Mouse (Mus musculus): ENCODE measurements around the gene Xrcc5. TPM values are rescaled to one million over a fixed set of nuclear protein-coding genes. Genes with fewer than 3 reads are reported as not detected.

Gene Xrcc5
- total RNA-seq, 2 experiments from 2014 or later, result 14.3 to 20.5 TPM

DNA sequence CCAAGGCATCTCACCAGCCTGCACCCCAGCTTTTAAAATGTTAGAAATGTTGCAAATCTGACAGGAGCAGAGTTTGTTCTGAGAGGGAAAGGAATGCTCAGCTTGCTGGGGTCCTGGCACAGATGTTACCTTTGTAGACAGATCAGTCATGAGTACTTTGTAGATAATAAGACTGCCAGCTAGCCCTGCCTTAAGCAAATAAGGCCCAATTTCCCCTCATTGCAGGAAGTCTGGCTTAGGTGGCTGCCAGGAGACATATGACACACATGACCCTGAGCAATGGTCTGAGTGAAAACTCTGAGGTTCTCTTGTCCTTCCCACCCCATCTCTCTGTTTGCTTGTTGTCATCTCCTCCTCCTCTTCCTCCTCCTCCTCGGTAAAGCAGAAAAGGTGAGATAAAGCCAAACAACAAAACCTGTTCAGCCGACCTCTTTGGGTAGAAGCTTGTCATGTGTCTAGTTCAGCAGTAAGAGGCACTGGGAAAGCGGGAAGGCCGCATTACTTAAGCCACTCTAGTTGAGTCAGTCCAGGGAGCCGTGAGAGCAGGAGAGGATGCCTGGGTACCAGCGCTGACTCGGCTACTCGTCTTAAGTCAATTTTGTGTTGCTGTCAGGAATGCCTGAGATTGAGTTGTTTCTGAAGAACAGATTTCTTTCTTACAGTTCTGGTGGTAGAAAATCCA, 92.6 kb downstream of the Xrcc5 start:
- no peak for DNase-seq

DNA sequence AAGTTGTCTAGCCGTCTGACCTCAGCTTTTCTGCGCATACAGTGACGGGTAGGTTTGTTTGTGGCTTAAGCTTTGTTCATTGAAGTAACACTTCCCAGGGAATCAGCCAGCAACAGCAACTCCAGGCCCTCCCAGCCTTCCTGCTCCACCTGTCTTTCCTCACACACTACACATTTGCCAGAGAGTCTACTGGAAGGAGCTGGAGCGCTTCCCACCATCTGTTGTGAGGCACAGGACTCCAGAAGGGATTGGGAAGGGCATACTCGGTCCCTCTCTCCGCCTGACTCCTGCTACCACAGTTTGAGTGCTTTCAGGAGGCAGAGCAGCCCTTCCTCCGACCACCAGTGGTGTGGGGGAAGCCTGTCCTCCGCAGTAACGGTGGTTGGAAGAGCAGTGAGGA, 93.4 kb downstream of the Xrcc5 start:
- no peak for DNase-seq

DNA sequence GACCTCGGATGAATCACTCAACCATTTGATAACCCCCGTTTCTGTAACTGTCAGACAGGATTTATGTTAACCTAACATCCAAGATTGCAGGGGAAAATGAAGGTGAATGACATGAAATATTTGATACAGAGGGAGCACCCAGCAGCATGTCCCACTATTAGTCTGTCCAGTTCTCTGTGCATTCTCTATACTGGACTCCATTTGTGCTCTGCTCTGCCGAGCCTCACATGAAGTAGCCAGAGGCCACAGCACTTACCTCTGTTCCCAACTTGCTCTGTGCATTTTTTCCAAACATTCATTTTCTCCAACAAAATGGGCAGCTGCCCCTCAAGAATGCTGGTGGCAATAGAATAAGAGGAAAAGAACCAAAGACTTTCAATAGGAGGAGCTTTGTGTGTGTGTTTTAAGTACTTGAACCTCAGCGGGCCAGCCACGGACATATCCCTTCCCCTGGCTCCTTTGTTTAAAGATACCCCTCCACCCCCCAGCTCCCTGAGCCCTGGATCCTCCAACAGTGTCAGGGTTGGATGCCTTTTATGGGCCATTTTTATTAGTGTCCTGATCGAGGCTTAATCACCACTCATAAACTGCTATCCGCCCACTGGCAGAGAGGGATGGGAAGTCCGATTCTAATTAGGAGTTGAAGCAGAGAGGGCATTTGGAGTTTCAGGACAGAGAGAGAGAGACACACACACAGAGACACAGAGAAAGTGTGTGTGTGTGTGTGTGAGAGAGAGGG, 94.3 kb downstream of the Xrcc5 start:
- no peak for DNase-seq

DNA sequence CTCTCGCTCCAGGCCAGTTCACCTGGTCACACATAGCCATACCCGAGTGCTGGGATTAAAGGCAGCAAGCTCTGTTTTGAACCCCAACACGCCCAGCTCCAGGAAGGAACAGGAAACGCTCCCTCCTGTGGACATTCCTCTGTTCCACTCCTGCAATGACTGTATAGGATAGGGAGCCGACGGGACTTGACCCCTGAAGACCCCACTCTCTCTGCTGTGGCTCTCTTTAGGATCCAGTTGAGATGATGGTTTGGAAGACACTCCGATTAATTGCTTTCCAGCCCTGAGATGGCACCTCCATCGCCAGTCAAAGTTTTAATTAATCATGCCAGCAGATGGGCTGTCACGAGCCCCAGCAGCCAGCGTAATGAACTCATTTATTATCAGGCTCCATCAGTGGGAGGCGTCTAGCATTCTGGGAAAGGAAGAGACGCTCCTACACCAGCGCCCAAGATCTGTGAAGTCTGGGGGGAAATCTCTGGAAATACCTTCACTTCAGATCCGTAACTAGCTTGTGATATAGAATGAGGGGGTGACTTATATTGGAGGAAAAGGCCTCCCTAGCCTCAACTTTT, 99.4 kb downstream of the Xrcc5 start:
- no peak for DNase-seq

DNA sequence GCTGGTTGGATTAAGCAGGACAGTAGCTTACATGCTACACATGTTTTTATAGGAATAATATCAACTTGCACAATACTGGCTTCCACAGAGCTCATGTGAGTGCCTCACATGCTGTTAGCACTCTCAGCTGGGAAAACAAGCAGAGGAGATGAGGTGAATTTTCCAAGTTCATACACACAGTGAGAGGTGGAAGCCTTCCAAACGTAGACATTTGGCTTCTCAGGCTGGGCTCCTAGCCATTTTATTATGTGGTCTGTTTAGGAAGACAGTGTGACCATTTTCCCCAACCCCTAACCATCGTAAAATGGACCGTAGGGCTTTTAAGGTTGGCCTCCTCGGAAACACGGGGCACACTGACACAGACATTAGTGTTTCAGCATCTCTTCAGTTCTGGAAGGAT, 102.7 kb downstream of the Xrcc5 start:
- DNase-seq, result no peak

DNA sequence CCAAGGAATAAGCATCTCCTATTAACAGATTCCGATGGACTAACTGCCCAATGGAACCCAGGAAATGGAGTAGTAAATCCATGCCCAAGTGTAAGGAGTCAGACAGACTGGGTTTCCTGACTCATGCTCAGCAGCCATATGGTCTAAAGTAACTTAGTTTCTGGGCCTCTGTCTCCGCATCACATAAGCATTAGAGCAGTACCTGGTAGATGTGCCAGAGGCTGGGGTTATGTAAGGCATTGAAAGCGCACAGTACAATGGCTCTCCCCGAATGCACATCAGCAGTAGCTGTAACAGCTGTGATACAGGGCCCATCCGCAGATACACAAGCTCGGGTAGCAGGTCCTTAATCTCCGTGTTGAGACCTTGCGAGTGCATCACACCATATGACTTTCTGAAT, 103.9 kb downstream of the Xrcc5 start:
- DNase-seq, result no peak

DNA sequence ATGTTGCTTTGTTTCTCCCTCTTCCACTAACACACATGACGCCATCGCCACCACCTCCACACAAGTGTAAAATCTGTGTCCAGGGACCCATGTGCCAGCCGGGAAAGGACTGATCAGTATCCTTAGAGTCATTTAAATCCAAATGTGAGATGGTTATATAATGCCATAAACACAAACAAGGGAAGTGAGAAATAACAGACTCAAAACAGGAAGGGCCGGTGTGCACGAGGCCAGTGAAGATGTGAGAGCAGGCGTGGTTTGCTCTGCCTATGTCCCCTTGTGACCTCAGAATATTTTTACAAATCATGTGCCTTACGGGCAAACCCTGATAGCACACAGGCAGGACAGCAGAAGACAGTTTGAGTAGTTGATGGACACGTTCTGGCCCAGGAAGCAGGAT, 106.0 kb downstream of the Xrcc5 start:
- no peak for DNase-seq

DNA sequence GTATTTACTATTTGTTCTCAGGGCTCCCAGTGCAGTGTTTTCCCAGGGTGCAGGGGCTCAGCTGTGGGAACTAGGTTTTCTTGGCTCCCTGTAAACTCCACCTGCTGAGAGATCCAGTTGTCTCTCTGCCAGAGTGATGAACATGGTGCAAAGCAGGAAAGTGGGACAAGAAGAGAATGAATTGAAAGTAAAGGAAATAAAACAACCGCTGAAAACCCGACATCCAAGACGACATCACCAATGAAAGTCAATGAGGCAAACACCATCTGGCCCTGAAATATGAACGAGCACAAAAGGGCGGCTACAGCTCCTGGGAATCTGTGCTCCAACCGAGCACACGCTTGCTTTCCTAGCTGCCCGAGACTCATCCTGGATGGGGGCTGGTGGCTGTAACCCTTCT, 106.9 kb downstream of the Xrcc5 start:
- DNase-seq, result no peak

DNA sequence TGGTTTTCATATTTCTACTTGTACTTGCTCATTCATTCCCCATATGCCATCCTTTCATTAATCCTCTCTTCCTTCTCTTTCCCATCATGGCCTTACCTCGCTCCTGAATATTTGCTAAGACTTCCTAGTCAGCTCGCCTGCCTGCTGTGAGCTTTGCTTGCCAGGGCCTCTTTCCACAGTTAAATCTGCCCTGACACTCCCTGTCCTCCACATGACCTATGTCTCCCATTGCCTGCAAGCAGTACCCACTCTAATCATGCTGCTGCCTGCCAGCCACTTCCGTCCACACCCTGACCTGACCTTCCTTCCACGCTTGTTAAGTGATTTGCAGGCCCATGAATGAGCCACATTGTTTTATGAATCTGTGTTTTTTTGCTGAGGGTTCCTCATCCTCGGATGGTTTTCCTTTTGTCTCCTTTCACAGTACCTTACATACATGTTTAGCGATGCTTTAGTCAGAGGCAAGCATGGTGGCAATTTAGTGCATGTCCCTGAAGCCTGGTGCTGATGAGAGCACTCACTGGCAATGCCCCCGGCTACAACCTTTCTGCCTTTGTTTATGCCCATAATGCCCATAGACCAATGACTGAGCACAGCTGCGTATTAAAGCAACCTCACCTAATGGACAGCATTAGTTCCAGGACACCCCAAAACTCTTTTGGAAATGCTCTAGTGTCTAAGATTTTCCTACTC, 107.5 kb downstream of the Xrcc5 start:
- DNase-seq, result no peak

DNA sequence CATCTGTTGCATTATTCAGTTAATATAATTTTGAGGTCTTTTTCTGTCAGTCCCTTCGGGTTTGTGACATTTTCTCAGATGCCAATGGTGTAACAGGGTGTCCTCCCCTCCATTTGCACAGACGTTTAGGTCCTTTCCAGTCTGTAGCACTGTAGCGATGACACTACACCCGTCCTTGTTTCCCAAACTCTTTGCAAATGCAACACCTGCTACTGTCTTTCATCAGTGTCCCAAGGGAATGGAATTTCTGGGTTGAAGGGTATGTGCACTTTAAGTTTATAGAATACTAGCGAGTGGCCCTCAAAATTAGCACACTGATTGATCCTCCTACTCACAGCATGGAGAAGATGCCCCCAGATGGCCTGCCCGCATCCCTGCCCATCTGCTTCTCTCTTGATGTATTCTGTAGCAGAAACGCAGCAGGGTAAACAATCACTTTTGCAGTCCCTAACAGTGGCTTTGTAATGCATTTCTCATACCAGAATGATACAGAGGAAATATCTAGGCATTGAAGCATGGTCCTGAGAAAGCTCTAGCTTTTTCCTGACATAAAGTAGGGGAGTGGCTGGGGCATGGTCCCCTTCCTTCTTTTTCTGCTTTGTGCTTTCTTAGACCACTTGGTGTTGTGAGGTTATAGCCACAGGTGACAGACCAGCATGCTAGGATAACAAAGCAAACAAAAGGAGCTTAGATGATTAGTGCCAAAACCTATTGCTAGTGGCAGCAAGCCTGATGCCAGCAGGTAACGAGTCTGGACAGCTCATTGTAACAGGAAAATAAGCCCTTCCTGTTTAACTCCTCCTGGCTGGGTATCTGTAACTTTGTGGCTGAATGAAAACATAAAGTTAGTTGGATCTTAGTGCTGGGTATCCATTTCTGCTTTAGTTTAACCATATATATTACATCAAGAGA, 111.8 kb downstream of the Xrcc5 start:
- no peak for DNase-seq

DNA sequence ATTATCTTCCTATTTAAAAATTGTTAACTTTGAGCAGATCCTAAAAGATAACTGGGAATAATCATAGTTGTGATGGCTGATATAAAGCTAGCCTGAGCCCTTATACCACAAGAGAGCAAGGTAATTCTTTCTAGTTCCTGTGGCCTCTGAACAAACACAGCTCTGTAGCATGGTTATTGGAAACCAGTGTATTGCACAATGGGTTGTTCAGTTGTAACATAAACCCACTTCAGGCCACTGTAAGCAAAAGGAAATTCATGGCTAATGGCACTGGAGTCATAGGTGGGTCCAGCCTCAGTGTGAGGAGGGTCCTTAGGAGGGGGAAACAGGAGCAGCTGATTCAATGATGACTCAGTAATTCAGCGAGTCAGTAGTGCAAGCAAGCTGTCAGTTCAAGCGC, 113.0 kb downstream of the Xrcc5 start:
- no peak for DNase-seq

DNA sequence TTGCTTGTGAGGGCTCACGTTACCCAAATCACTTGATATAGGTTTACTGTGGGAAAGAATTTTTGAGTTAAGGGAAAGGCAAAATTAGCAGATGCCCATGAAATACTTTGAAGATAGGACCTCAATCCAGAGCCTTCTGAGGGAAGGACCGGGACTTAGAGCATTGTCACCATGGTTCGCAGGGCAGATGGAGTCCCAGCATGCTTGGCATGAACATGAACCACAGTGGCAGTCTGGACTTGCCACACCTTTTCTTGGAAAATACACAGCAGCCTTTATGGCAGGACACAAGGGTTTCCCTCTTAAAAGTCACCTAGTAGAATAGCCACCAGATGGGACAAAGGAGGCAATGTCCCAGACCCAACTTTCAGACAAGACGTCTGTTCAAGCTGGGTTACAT, 114.9 kb downstream of the Xrcc5 start:
- DNase-seq, result no peak

DNA sequence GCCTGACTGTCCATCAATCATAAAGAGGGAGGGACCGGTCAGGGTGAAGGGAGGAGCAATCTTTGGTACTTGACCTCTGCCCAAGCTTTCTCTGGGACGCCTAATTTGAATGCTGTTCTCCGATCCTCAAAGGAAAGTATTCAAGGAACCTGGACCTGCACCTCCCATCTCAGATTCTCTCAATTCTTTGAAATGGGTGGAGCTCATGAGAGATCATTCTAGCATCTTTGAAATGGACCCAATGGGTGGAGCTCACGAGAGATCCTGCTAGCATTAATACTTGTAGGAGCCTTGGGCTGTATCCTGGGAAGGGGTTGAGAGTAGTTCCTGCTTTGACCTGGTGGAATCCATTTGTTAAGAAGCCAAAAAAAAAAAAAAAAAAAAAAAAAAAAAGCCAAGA, 119.2 kb downstream of the Xrcc5 start:
- DNase-seq, result no peak

DNA sequence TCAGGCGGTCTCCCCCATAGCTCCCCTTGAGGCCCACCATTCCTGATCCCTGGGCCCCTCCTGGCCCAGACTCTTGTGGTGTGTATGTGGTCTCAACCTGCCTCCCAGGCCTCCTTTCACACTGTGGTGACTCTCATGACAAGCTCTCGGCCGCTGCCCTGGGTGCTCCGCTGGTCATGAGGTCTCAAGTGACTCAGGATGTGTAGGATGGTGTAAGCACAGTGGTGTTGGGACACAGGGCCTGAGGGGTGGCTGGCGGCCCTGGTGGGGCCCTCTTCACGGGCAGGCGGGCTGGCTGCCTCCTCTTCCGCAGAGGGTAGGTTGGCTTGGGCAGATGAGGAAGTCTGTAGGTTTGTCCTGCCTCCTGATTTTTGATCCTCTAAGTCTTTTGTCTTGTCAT, 121.3 kb downstream of the Xrcc5 start:
- no peak for DNase-seq

DNA sequence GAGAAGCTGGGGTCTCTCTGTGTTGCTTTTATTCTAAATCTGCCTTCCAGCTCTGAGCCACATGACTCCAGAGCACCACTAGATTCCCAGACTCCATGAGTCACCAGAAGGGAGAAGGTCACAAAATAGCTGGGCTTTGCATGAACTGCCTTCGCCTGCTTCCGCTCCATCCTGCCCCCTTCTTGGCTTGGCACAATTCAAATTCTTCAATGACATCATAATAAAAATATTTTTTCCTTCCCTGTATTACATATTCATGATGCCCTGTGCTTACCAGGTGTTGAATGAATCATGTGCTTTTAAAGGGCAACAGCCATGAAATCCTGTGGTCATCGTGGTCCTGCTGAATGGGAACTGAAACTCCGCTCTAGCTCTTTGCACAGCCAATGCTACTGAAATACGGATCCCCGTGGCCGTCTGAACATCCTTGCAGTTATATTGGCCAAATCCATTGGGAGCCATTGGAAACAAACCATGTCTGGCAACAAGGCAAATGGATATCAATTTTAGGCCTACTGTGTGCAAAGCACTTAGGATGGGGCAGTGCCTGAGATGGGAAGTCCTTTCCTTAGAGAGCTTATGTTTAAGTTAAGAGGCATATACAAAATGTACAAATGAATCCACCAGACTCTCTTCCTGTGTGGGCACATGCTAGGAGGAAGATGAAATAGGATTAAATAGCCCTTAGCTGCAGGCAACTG, 122.0 kb downstream of the Xrcc5 start:
- no peak for DNase-seq

DNA sequence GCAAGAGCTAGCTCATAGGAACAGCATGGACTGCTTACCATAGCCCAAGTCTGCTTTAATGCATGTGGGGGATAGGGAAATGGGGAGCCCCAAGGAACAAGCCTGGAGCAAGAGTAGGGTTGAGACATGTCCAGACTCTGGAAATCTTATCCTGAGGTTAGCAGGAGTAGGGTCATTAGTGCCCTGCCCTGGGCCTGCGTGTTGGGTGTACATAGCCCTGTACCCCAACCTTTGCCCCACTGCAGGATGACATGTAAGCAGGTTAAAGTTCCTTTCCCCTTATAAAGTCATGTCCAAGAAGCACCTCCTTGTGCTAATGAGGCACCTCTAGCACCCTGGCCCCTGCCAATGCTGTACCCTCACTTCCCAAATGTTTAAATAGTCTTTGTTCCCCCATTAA, 125.4 kb downstream of the Xrcc5 start:
- DNase-seq, result no peak

DNA sequence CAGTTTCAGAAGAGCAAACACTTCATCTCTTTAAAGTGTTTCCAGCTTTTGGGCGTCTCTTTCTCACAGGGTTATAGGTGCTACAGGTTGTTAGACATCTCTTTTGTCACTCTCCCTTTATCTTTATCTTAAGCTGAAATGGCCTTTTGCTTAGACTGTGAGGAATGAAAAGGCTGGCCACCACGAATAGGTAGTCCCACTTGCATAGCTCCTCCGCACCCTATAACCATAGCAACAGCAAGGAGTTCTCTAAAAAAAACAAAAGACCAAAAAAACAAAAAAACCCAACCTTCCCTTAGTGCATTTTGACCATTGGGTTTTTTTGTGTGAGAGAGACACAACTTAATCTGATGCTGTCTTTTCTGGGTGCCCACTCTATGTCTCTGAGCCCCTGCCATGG, 127.3 kb downstream of the Xrcc5 start:
- DNase-seq, result no peak

DNA sequence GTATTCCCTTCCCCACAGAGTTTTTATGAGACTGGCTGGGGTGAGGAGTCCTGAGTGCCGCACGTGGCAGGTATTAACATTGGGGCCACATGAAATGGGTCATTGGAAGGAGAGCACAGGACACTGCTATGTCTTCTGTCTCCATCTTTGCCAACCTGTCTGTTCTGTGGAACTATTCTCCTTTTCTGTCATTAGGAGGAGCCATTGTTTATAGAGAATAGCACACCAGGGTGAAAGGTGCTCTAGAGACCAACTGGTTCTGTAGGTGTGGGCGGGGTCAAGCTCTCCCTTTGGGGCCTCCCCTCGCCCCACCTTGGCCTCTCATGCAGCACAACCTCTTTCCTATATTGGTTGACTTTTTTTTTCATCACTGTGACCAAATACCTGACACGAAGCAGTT, 129.7 kb downstream of the Xrcc5 start:
- no peak for DNase-seq

DNA sequence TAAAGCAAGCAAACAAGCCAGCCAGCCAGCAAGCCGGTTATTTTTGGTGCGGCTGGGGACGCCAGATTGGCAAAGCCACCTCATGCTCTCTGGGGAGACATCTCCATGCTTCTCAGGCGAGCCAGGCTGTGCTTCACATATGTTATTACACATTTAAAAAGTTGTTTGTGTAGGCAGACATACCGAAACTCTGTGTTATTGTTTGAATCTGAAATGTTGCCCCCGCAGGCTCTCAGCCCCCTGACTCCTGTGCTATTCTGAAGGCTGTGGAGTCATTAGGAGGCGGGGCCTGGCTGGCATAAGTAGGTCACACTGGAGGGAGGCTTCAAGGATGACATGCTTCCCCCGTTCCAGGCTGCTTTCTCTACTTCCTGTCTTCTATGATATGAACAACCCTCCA, 131.9 kb downstream of the Xrcc5 start:
- peak; percentile 24 for DNase-seq

DNA sequence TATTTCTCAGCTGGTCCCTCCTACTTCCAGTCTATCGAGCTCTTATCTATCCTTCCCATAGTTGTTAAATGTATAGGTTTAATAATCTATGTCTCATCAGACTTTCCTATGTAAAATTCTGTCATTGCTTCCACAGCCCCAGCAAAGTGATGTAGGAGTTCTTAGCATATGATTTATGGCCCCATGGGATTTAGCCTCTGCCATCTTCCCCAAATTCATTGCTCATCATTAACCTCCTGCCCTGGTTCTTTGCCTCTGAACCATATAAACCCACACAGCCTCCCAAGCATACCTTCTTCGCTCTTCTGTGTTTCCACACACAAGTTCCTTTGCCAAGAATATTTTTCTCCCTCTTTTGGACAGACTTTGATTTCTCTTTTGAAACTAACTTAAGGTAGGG, 135.5 kb downstream of the Xrcc5 start:
- no peak for DNase-seq
